Mouse (Mus musculus) lung, postnatal 0 days (tissue): ENCODE measurements around the gene Slc7a8. TPM values are rescaled to one million over a fixed set of nuclear protein-coding genes. Genes with fewer than 3 reads are reported as not detected.

Experiments
- ATAC-seq: fragments of 200-750 bp; cut with Nextera tagmentation; 2 replicates; pipeline ENCODE4 v1.8.0; 2017; ENCODE audit warnings: moderate library complexity
- DNase-seq: peaks from one replicate; pipeline ENCODE4 v3.0.0-alpha.2; 2016; ENCODE audit warnings: low spot score
- H3K27ac ChIP-seq: fragments of 300-500 bp; sonication (generic); 2 replicates; pipeline ENCODE4 v1.5.1; 2014; ENCODE audit warnings: antibody characterized with exemption, mild to moderate bottlenecking, low read length, mixed read lengths
- H3K27me3 ChIP-seq: fragments of 300-500 bp; sonication (generic); replicated peaks from 2 replicates; pipeline ENCODE4 v1.6.1; 2014; ENCODE audit warnings: low read length, mixed read lengths; ENCODE audit not compliant: insufficient read depth
- H3K36me3 ChIP-seq: fragments of 300-500 bp; sonication (generic); 2 replicates; pipeline ENCODE4 v1.6.1; 2014; ENCODE audit warnings: low read length, mixed read lengths; ENCODE audit not compliant: insufficient read depth
- H3K4me1 ChIP-seq: fragments of 300-500 bp; sonication (generic); 2 replicates; pipeline ENCODE4 v1.6.1; 2014; ENCODE audit warnings: antibody characterized with exemption, low read depth, low read length, mixed read lengths; ENCODE audit not compliant: insufficient read depth
- H3K4me2 ChIP-seq: fragments of 300-500 bp; sonication (generic); replicated peaks from 2 replicates; pipeline ENCODE4 v1.6.1; 2014; ENCODE audit warnings: low read depth, mild to moderate bottlenecking, low read length, moderate library complexity, mixed read lengths
- H3K4me3 ChIP-seq: fragments of 300-500 bp; sonication (generic); 2 replicates; pipeline ENCODE4 v1.5.1; 2014; ENCODE audit warnings: low read depth, low read length
- H3K9ac ChIP-seq: fragments of 300-500 bp; sonication (generic); replicated peaks from 2 replicates; pipeline ENCODE4 v1.6.1; 2014; ENCODE audit warnings: low read depth, mild to moderate bottlenecking
- H3K9me3 ChIP-seq: fragments of 300-500 bp; sonication (generic); 2 replicates; pipeline ENCODE4 v1.6.1; 2016; ENCODE audit warnings: low read length, mixed read lengths
- CTCF ChIP-seq: IDR thresholded peaks from 2 replicates; pipeline ENCODE4 v1.5.1; 2016; ENCODE audit warnings: antibody characterized with exemption, mild to moderate bottlenecking
- EP300 ChIP-seq: IDR thresholded peaks from 2 replicates; pipeline ENCODE4 v1.6.1; 2016; ENCODE audit warnings: antibody characterized with exemption, mild to moderate bottlenecking, control low read depth
- WGBS: fragments of 180-500 bp; shearing (Covaris S2); extraction: QIAGEN DNeasy Blood & Tissue Kit; methylation state at CpG from one replicate; pipeline ENCODE4 v1.1.7; 2014; 5-methylcytosine and 5-hydroxymethylcytosine counted together
- polyA plus RNA-seq: library from polyadenylated mRNA; unstranded; fragments of >200 nt; fragmentation: Nextera tagmentation; extraction: Ambion mirVana; gene quantifications from 2 replicates; pipeline ENCODE4 v1.2.1, GENCODE M21; 2015

The Slc7a8 gene
- polyA plus RNA-seq, 1 experiment from 2014 or later, result 1.2 TPM

DNA sequence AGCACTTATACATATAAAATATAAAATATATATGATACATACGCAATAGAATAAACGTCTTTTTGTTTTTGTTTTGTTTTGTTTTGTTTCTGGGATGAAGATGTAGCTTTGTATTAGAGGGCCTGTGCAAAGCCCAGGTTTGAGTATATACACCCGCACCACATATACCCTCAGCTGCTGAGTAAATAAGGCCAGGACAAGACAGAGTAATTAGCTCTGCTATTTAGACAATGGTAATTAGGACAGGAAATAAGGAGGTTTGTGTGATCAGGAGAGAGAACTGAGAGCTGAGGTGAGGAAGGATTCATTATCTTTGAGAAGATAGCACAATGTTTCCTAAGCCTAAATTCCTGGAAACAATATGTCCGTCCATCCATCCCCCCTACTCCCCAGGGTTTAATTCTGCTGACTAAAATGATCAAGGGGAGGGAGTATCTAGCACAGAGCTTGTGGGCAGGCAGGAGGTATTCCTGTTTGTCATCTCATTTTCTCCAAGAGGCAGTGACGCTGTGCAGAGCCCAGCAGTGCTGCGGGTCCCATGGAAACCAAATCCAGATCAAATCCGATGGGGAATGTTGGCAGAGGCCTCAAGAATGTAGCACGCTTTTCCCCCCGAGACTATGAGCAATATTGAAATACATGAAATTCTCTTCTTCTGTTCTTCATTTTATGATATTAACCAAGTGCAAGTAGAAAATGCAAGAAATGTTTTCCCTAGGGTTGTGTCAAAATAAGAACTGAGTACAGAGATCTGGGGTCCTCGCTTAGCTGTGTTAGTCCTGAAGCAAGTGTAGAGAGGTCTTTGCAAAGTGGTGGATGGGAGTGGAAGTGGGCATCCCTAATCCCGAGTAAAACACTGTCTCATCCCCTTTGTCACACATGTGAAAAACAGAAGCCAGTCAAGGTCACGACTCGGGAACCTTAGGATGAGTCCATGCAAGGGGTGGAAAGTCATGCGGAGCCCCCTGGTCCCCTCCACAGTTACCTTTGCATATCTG, 44.9 kb downstream of the Slc7a8 start:
- ATAC-seq, result no peak
- H3K4me3 ChIP-seq, result no peak overlapping the region
- no peak overlapping the region for H3K9ac ChIP-seq
- 69% methylated on average over 14 of the region's 14 CpGs for WGBS
- H3K27me3 ChIP-seq, result no peaks in the 10 kb centered on the region
- no peaks in the 10 kb centered on the region for H3K36me3 ChIP-seq
- H3K4me1 ChIP-seq, result no peaks in the 10 kb centered on the region
- no peak overlapping the region for H3K27ac ChIP-seq
- no peak overlapping the region for H3K4me2 ChIP-seq
- no peaks in the 10 kb centered on the region for H3K9me3 ChIP-seq
- TF ChIP-seq EP300 (no peak), CTCF (no peak)
- no peak for DNase-seq

DNA sequence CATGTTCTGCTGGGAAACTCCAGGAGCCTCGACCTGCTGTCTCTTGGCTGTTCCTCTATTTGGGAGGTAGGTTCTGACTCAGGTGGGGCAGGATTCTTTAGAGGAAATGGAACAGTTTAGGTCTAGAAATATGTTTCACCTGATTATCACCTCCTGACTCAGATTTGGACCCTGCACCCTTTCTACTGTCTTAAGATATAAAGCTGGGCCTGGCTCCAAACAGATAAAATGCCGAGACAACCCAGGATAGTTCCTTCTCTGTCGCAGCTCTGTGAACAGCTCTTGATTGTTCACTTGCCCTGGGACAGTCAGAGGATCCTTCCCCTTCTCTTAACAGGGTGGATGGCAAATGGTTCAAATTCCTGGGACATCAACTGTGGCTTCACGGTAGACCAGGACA, 46.5 kb downstream of the Slc7a8 start:
- Histone ChIP-seq H3K9me3 (no peaks in the 10 kb centered on the region), H3K4me2 (no peak overlapping the region), H3K4me1 (no peaks in the 10 kb centered on the region), H3K27me3 (no peaks in the 10 kb centered on the region), H3K4me3 (no peak overlapping the region), H3K9ac (no peak overlapping the region), H3K27ac (no peak overlapping the region), H3K36me3 (no peaks in the 10 kb centered on the region)
- DNase-seq (no peak), ATAC-seq (no peak)
- 65% methylated on average over 4 of the region's 4 CpGs for WGBS
- no peak for TF ChIP-seq CTCF
- no peak for TF ChIP-seq EP300

DNA sequence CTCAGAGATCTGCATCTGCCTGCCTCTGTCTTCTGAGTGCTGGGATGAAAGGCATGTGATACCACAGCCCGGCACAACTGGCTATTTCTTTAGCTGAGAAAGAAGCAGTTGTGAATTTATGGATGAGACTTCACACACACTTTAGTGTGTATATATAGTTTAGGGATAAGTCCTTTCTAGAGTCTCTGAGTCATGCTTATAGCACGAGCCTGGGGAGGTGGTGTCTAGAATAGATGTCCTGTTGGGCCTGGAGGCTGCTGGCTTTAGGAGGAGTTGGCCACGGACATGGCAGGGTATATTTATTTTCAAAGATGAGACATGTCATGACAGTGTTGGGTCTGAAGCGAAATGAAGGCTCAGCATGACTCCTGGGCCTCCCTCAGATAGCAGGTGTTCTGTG, 47.7 kb downstream of the Slc7a8 start:
- H3K27ac ChIP-seq, result no peak overlapping the region
- H3K4me1 ChIP-seq, result no peaks in the 10 kb centered on the region
- ATAC-seq, result no peak
- no peak for TF ChIP-seq EP300
- TF ChIP-seq CTCF, result no peak
- no peak for DNase-seq
- no peak overlapping the region for H3K9ac ChIP-seq
- H3K4me2 ChIP-seq, result no peak overlapping the region
- H3K9me3 ChIP-seq, result no peaks in the 10 kb centered on the region
- H3K4me3 ChIP-seq, result no peak overlapping the region
- H3K27me3 ChIP-seq, result no peaks in the 10 kb centered on the region
- 71% methylated on average over 4 of the region's 4 CpGs for WGBS
- no peaks in the 10 kb centered on the region for H3K36me3 ChIP-seq

DNA sequence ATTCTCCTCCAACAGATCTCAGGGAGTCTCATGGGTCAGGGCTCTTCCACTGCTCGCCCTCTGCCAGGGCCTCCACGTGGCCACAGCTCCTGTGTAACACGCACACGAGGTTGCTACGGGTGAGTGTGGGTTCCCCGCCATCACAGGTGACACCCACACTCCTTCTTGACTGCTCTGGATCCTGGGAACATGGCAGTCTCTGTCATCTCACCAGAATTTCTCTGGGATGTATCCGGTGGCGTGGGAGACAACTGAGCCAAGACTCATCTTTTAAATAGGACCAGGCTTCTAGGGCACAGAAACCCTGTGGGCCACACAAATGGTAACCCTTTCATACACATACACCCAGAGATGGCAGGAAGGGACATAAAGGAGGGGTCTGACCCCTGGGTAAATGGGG, 49.5 kb downstream of the Slc7a8 start:
- Histone ChIP-seq H3K9me3 (no peaks in the 10 kb centered on the region), H3K9ac (no peak overlapping the region), H3K4me1 (no peaks in the 10 kb centered on the region), H3K36me3 (no peaks in the 10 kb centered on the region), H3K27me3 (no peaks in the 10 kb centered on the region), H3K27ac (no peak overlapping the region), H3K4me3 (no peak overlapping the region), H3K4me2 (no peak overlapping the region)
- no peak for TF ChIP-seq CTCF
- no peak for TF ChIP-seq EP300
- WGBS, result 85% methylated on average over 8 of the region's 8 CpGs
- DNase-seq (no peak), ATAC-seq (no peak)

DNA sequence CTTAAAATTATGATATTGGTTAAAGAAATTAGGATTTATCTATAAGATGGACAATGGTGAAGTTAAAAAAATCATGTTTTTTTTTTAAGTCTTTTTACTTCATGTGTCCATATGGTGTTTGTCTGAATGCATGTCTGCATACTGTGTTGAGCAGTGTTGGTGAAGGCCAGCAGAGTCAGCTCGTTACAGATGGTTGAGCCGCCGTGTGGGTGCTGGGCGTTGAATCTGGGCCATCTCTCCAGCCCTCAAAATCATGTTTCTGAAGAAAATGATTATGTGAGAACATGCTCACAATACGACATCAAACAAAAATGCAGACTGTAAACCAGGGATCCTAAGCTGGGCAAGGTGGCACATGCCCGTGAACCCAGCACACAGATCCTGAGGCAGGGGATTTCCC, 51.4 kb downstream of the Slc7a8 start:
- H3K36me3 ChIP-seq, result no peaks in the 10 kb centered on the region
- H3K9ac ChIP-seq, result no peak overlapping the region
- TF ChIP-seq CTCF (no peak), EP300 (no peak)
- no peaks in the 10 kb centered on the region for H3K9me3 ChIP-seq
- no peaks in the 10 kb centered on the region for H3K4me1 ChIP-seq
- no peak overlapping the region for H3K4me2 ChIP-seq
- DNase-seq, result no peak
- no peak for ATAC-seq
- H3K4me3 ChIP-seq, result no peak overlapping the region
- H3K27me3 ChIP-seq, result no peaks in the 10 kb centered on the region
- H3K27ac ChIP-seq, result no peak overlapping the region
- WGBS, result 69% methylated on average over 6 of the region's 6 CpGs

DNA sequence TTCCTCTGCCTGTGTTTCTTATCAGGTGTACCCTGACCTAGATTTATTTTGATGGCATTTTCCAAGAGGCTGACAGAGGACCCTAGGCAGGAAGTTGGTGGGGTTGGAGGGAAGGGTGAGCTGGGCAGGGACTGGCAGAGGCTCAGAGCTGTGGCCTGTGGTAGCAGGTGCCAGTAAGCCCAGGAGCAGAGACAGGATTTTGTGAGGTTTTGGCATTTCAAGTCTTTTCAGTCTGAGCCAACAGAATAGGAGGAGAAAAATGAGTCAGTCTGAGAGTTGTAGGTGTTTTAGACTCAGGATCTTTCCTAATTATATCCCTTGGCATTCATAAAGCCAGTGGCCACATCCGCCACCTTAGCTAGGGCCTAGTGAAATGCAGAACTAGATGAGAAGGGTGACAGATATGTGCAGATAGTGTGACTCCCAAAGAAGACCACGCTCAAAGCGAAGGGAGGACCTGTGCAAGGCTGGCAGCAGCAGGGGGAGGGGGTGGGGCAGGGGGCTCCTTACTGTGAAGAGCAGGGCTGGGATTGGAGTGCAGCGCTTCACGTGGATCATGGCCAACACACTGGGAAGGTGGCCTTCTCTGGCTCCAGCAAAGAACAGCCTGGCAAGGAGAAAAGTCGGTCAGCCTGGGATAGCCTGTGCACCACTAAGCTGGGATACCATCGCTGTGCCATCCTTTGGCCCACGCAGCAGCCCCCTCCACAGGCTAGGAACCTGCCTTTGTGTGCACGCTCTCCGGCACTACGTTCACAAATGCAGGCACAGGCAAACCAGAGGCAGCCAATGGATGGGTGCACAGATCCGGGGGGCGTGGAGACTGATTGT, 52.7 kb downstream of the Slc7a8 start:
- Histone ChIP-seq H3K9ac (no peak overlapping the region), H3K4me1 (no peaks in the 10 kb centered on the region), H3K36me3 (no peaks in the 10 kb centered on the region), H3K9me3 (no peaks in the 10 kb centered on the region), H3K27ac (no peak overlapping the region), H3K4me2 (no peak overlapping the region), H3K4me3 (no peak overlapping the region), H3K27me3 (no peaks in the 10 kb centered on the region)
- TF ChIP-seq EP300 (no peak), CTCF (no peak)
- DNase-seq (no peak), ATAC-seq (no peak)
- WGBS, result 76% methylated on average over 12 of the region's 13 CpGs
